Mouse (Mus musculus) olfactory bulb, adult 2 months (tissue): ENCODE results near the gene Mgarp.
"Not testable (repeated sequence)": the region's sequence is repeated elsewhere in the genome, so short reads cannot be mapped to it uniquely, and the experiment has no call there.

Experiments used
- CTCF ChIP-seq: fragments of 200-500 bp; IDR thresholded peaks from 2 replicates; pipeline ENCODE4 v1.5.1; 2012; ENCODE audit warnings: low read depth, mild to moderate bottlenecking, low read length, moderate library complexity; ENCODE audit not compliant: insufficient read depth
- POLR2A ChIP-seq: fragments of 200-500 bp; IDR thresholded peaks from 2 replicates; pipeline ENCODE4 v1.6.1; 2012; ENCODE audit warnings: mild to moderate bottlenecking, low read depth, low read length, moderate library complexity; ENCODE audit not compliant: insufficient read depth

DNA sequence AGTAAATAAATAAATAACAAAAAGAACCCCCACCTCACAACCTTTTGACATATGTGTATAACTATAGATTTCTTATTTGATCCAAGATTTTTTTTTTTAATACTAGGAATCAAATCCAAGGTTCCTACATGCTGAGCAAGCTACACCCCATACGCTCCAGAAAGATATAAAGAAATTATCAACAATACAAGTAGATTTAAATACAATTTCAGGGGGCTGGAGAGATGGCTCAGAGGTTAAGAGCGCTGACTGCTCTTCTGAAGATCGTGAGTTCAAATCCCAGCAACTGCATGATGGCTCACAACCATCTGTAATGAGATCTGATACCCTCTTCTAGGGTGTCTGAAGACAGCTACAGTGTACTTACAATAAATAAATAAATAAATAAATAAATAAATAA lies 3.5 kb downstream of the Mgarp start:
- not testable (repeated sequence) for TF ChIP-seq CTCF, POLR2A
